Mouse (Mus musculus): ENCODE results near the gene Fcgrt.

Gene Fcgrt

GRCm38 (mm10) chr7:45056329-45056971, 47.2 kb downstream of the Fcgrt start:
- DNase-seq (ENCODE audit: low spot score in 2 of 2) = no peak

GRCm38 (mm10) chr7:45053931-45054510, 49.6 kb downstream of the Fcgrt start:
- DNase-seq (ENCODE audit: low spot score in 2 of 2) = peak; percentile 95 to 96

DNA sequence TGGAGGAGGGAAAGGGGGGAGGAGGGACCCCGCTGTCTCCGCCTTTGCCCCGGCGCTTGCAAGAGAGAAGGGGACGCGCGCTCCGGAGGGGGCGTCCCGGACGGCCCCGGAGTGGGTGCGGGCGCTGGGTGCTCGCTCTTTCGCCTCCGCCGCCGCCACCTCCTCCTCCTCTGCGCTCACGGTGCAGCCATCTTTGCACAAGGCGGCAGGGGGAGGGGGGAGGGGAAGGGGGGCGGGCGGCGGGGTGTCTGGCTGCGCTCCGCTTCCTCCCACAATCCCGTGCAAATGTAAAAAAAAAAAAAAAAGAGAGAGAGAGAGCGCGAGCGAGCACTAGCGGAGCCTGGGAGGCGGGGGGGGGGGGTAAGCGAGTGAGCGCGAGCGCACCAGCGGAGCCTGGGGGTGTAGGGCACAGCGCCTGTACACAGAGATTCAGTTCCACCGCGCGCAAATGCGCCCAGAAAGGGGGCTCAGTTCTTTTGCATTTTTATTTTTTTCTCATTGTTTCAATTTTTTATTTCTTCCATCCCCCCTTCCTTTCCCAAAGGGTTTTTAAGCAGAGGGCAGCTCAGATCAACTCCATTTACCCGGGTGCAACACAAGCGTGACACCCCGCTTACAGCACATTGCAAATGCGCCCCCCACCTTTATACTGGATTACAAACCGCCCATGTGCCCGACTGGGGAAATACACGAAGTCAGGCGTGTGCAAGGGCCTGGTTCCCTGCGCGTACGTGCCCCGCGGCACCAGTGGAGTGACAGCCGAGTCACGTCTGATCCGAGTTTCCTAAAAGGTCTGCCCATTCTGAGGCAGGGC, 50.3 kb downstream of the Fcgrt start:
- peak in 1 of 2 experiments; percentile 69 for DNase-seq (ENCODE audit: low spot score in 2 of 2)

- no peak for DNase-seq (ENCODE audit: low spot score in 2 of 2)
Observed at GRCm38 (mm10) chr7:45052862-45053116, 50.9 kb downstream of the Fcgrt start, which contains the start of gene Prr12. TSS of gene Prr12 (minus strand) at chr7:45052881.

- DNase-seq (ENCODE audit: low spot score in 2 of 2) = peak in 1 of 2 experiments; percentile 47
Observed at GRCm38 (mm10) chr7:45052181-45052861, 51.3 kb downstream of the Fcgrt start.

DNA sequence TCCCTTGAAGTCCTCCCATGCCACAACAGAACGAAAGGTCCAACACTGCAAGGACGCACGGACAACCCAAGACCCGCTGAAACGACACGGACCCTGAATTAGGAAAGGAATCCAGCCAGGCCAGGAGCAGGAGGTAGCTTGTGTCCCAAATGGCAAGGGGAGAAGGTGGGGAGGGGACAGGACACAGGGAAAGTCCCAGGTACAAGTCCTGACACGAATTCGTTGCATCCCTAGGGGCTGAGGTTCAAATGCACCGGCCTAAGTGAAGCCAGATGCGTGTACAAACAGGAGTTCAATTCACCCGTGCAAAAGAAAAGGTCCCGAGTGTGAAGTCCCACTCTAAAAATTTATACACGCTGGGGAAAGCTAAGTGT, 52.1 kb downstream of the Fcgrt start:
- no peak for DNase-seq (ENCODE audit: low spot score in 2 of 2)

DNA sequence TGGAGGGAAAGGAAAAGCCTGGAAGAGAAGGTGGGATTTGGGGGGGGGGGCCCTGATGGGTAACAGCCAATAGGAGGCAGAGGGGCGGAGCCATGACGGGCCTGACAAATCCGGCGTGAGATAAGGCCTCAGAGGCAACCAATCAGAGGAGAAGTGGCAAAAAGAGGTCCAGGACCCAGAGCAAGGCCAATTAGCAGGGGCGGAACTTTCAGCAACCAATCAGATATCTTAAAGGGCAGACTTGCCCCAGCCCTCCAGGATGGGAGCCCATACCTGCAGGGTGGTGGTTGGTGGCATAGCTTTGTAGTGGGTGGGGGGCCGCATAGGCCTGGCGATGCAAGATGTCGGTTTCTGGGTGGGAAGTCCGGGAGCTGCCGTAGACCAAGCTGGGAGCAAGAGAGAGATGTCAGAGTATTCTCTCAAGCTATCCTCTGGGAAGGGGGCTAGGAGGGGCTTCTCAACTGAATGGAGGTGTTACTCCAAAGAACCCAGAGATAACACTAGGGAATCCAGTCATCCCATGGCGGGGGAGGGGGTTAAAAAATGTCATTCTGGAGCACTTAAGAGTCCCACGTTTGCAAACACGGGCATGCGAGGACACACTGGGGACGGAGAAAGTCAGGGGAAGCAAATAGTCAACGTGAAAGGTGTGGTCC, 52.6 kb downstream of the Fcgrt start:
- DNase-seq (ENCODE audit: low spot score in 2 of 2) = peak; percentile 69 to 77

DNA sequence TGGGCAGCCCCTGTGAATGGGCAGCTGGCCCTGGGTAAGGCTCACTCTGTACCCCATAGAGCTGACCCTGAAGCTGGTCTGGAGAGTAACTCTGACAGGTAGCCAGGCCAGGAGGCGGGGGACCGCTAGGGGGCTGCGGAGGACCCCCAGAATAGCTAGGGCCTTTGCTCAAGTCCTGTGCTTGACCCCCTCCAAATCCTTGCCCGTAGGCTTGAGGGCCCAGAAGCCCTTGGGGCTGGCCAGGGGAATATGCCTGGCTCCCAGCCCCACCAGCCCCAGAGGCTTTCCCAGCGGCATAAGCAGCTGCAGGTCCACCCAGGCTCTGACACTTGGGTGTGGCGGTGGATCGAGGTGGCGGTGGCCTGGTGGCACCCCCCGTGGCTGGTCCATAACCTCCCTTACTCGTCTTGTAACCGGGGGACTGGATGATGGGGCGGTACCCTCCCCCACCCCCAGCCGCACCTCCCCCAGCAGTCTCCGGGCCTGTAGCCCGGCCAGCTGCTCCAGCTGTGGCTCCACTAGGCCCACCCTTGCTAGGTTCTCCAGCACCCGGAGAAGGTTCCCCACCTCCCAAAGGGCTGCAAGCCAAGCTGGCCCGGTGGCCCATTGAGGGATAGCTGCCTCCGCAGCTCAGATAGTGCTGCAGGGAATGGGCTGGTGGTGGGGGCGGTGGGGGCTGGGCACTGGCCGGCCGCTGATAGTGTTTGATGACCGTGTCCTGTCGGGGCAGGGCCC, 54.6 kb downstream of the Fcgrt start:
- DNase-seq (ENCODE audit: low spot score in 2 of 2) = no peak

DNA sequence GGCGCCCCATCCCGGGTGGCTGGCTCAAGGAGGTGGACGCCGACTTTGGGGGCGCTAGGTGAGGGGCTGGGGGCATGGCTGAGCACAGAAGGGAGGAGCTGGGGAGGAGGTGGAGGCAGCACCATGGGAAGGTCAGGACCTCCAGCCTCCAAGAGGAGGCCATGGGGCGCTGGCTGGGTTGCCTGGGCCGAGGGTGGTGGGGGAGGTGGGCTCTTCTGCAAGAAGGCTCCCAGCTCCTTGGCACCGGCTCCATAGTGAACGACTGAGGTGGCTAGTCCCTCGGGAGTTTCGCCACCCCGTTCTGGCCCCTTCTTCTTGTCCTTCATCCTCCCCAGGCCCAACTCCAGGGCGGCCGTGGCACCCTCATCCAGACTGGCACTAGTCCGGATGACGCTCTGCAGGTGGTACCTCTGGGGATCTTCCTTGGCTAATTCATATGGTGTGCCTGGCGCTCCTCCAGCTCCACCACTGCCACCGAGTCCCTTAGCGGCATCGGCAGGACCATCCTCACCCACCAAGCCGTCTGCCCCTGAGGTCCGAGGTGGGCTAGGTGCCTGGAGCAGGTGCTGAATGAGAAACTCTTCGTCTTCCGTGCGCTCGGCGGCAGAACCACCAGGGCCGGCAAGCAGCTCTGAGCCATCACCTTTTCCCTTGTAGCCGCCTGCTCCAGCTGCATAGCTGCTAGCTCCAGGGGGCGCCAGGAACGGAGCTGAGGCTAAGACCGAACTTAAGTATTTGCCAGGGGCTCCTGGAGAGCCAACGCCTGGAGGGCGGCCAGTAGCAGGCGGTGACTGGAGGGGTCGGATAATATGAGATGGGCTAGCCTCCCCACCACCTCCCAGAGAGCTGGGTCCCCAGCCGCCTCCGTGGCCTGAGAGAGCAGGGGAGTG, 55.4 kb downstream of the Fcgrt start:
- no peak for DNase-seq (ENCODE audit: low spot score in 2 of 2)

DNA sequence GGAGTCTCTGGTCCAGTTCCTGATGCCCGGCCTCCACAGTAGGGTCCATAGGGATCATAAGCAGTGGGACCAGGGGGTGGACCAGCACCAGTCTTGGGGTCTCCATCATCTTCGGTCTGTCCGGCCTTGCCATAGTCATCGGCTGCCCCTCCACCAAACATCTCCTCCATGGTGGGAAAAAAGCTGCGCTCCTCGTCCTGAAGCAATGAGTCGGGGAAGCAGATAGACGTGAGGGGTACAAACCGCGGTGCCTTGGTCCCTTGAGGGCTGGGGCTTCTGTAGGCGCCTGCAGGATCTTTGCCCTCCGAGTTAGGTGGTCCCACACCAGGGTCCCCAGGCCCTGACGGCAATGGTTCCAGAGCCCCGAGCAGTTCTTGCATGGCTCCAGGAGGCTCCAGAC, 56.2 kb downstream of the Fcgrt start:
- DNase-seq (ENCODE audit: low spot score in 2 of 2) = no peak

- no peak for DNase-seq (ENCODE audit: low spot score in 2 of 2)
Observed at GRCm38 (mm10) chr7:45046853-45047350, 56.7 kb downstream of the Fcgrt start.

GRCm38 (mm10) chr7:45045741-45046140, 57.9 kb downstream of the Fcgrt start:
- DNase-seq (ENCODE audit: low spot score in 2 of 2) = no peak

DNA sequence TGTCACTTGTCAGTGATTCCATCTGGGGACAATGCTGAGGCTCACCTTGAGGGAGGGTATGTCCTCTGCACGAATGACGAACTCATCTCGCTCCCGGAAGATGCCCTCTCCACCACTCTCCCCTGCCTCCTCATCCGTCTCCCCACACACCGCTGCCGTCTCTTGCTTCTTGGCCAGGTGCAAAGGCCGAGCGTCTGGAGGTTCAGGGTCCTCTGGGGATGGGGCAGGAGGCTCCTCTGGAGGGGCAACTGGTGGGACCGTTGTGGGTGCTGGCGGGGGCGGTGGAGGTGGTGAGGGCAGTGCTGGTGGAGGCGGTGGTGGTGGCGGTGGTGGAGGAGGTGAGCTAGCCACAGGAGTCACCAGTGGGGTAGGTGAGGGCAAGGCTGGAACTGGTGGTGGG, 60.3 kb downstream of the Fcgrt start:
- DNase-seq (ENCODE audit: low spot score in 2 of 2) = no peak

Measured in left cerebral cortex, adult 9 months (tissue).